Mouse (Mus musculus): ENCODE measurements around the gene Vmn2r94. TPM values are rescaled to one million over a fixed set of nuclear protein-coding genes. Genes with fewer than 3 reads are reported as not detected.

The Vmn2r94 gene
- not detected in 2 replicates for polyA plus RNA-seq (2015; fragmentation: Nextera tagmentation; extraction: Ambion mirVana)

DNA sequence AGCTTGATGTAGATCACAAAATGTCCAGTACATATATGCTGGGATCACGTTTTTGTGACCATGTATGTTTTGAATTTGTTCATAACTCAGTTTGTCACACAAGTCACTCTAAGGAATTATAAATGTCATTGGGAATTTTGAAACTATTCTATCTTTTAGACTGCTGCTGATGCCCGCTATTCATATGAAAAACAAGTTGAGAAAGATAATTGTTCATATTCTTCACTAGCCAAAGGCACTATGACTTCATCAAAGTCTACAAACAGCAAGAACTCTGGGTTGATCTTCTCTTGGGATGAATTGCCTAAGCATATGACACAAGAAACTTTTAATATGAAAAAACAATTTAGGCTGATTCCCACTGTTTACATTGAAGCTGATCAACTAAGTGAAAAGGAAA is at the start of gene Vmn2r94:
Gene Vmn2r94 (minus strand): TSS at position 101 of the 400 bp plus-strand sequence.
- WGBS, result 71% methylated on average over 2 of the region's 2 CpGs
- no peak for ATAC-seq (ENCODE audit: low read depth)
- H3K27me3 ChIP-seq, result no peaks in the 10 kb centered on the region
- H3K9me3 ChIP-seq, result peaks cover 8% of the 10 kb centered on the region
- H3K36me3 ChIP-seq, result no peaks in the 10 kb centered on the region
- no peak within 1 kb of the TSS for H3K4me2 ChIP-seq
- no peaks in the 10 kb centered on the region for H3K4me1 ChIP-seq (replicated peaks)
- H3K27ac ChIP-seq (replicated peaks), result no peak within 1 kb of the TSS
- H3K9ac ChIP-seq, result no peak within 1 kb of the TSS
- no peak within 1 kb of the TSS for H3K4me3 ChIP-seq

DNA sequence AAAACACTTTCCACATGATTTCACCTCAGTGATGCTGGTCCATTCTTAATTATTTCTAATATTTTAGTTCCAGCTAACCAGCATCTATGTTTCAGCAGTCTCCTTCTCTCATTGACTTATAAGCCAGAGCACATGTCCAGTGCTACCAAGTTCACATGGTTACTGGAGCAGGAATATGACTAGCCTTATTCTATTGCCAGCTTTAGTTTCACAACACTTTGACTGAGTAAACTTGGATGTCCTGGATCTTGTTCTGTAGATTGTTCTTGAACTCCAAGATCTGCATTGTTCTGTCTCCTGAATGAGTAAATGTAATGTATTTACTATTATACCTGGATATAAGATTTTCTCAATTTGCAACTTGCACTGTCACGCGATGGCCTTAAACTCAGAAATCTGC is 45.5 kb upstream of the Vmn2r94 start:
- H3K9me3 ChIP-seq, result peaks cover 14% of the 10 kb centered on the region
- H3K9ac ChIP-seq, result no peak overlapping the region
- 97% methylated on average over 2 of the region's 2 CpGs for WGBS
- H3K27me3 ChIP-seq, result no peaks in the 10 kb centered on the region
- no peak overlapping the region for H3K4me3 ChIP-seq
- H3K36me3 ChIP-seq, result no peaks in the 10 kb centered on the region
- no peak overlapping the region for H3K4me2 ChIP-seq
- H3K27ac ChIP-seq (replicated peaks), result no peak overlapping the region
- no peak for ATAC-seq (ENCODE audit: low read depth)
- H3K4me1 ChIP-seq (replicated peaks), result no peaks in the 10 kb centered on the region

DNA sequence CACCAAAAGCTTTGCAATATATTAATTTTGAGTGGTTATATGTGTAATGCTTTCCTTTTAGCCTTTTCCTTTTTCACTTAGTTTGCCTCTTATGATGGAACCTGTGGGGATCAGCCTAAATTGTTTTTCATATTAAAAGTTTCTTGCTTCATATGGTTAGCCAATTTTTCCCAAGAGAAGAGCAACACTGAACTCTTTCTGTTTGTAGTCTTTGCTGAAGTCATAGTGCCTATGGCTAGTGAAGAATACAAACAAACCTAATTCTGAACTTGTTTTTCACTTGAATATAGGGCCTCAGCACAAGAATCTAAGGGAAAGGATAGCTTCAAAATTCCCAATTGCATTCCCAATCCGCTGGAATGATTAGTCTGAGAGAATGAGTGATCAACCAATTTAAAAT is 20.2 kb upstream of the Vmn2r94 start, which contains the start of gene Vmn2r93:
Gene Vmn2r93 (plus strand): TSS at position 301 of the 400 bp plus-strand sequence.
- Histone ChIP-seq H3K36me3 (no peaks in the 10 kb centered on the region), H3K4me2 (no peak within 1 kb of the TSS), H3K9ac (no peak within 1 kb of the TSS), H3K4me1 (replicated peaks) (no peaks in the 10 kb centered on the region), H3K9me3 (0 out of 2 replicates have a peak, but pooled peaks cover 3% of the 10 kb centered on the region), H3K27me3 (no peaks in the 10 kb centered on the region), H3K4me3 (no peak within 1 kb of the TSS), H3K27ac (replicated peaks) (no peak within 1 kb of the TSS)
- 51% methylated on average over 1 of the region's 1 CpGs for WGBS
- ATAC-seq (ENCODE audit: low read depth), result no peak

DNA sequence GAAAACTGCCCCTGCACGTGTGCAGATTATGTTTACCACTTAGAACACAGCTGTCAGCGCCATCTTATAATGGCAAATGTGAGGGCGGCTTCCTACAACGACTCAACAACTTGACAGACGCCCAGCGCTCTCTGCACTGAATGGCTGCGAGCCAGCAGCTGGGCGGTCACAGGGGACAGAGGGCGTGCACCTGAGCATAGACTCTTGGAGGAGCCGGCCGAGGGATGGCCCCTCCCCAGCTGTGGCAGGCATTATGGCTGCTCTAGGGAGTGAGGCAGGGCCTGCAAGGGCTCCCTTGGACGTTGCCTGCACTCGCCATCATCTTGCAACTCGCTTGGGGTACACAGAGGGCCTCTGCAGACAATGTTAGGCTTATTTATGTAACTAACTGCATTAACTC is 40.6 kb downstream of the Vmn2r94 start:
- Histone ChIP-seq H3K27ac (replicated peaks) (no peak overlapping the region), H3K4me2 (no peak overlapping the region), H3K27me3 (no peaks in the 10 kb centered on the region), H3K4me3 (no peak overlapping the region), H3K4me1 (replicated peaks) (no peaks in the 10 kb centered on the region), H3K9me3 (peaks cover 3% of the 10 kb centered on the region; the same call in 1 of the 2 replicates), H3K36me3 (no peaks in the 10 kb centered on the region), H3K9ac (no peak overlapping the region)
- ATAC-seq (ENCODE audit: low read depth), result no peak
- 81% methylated on average over 14 of the region's 14 CpGs for WGBS

DNA sequence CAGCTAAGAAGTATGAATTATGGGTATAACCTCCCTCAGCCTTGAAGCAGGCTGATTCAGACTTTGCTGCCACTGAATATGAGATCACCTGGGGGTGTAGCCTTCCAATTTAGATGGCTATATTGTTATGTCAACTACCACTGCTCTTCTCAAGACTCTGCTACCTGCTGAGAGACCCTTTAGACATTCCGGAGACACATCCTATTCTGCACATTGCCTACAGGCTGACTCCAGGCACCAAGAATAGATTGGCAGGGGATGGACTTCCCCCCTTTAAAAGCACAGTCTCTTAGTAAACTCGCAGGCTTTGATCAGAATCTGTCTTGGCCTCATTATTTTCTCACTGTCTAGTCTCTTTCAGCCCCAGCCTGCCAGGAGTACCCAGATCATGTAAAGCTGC is 45.6 kb downstream of the Vmn2r94 start:
- Histone ChIP-seq H3K4me3 (no peak overlapping the region), H3K9me3 (peaks cover 6% of the 10 kb centered on the region), H3K9ac (no peak overlapping the region), H3K27me3 (no peaks in the 10 kb centered on the region), H3K4me2 (no peak overlapping the region), H3K27ac (replicated peaks) (no peak overlapping the region), H3K4me1 (replicated peaks) (no peaks in the 10 kb centered on the region), H3K36me3 (no peaks in the 10 kb centered on the region)
- 78% methylated on average over 2 of the region's 2 CpGs for WGBS
- no peak for ATAC-seq (ENCODE audit: low read depth)

DNA sequence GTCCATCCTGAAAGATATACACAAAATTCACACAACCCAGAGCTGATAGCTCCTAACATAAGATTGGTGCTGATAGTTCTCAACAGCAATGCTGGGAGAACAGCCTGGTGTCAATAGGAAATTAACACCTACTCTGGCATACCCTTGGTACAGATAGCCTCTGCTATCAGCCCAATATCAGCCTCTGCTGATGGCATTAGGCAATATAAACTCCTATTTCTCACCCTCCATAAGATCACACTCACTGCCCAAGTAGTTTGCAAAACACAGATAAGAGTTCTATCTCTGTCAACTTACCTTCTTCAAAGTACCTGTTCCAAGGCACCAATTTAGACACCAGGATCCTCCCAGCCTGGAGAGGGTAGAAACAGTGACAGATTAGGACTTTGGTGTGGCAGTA is 56.3 kb downstream of the Vmn2r94 start:
- Histone ChIP-seq H3K36me3 (no peaks in the 10 kb centered on the region), H3K4me3 (no peak overlapping the region), H3K9ac (no peak overlapping the region), H3K4me2 (no peak overlapping the region), H3K27ac (replicated peaks) (no peak overlapping the region), H3K4me1 (replicated peaks) (no peaks in the 10 kb centered on the region), H3K27me3 (no peaks in the 10 kb centered on the region), H3K9me3 (peaks cover 20% of the 10 kb centered on the region)
- ATAC-seq (ENCODE audit: low read depth), result no peak

Other genes with a start within 250 kb of the Vmn2r94 start
- gene Vmn2r124, start 228.3 kb downstream of the Vmn2r94 start, polyA plus RNA-seq (2015; fragmentation: Nextera tagmentation; extraction: Ambion mirVana), result not detected in 2 replicates
- gene Vmn2r91, start 192.7 kb downstream of the Vmn2r94 start, polyA plus RNA-seq (2015; fragmentation: Nextera tagmentation; extraction: Ambion mirVana), result not detected in 2 replicates
- gene Vmn2r92, start 125.9 kb downstream of the Vmn2r94 start, polyA plus RNA-seq (2015; fragmentation: Nextera tagmentation; extraction: Ambion mirVana), result not detected in 2 replicates
- gene Vmn2r93, start 20.3 kb upstream of the Vmn2r94 start, polyA plus RNA-seq (2015; fragmentation: Nextera tagmentation; extraction: Ambion mirVana), result not detected in 2 replicates
- not detected in 2 replicates for gene Vmn2r95, start 146.3 kb upstream of the Vmn2r94 start, polyA plus RNA-seq (2015; fragmentation: Nextera tagmentation; extraction: Ambion mirVana)